Mouse (Mus musculus) limb, embryonic 12.5 days (tissue): ENCODE measurements around the gene Il17d. TPM values are rescaled to one million over a fixed set of nuclear protein-coding genes. Genes with fewer than 3 reads are reported as not detected.

ENCODE experiments used
- ATAC-seq: fragments of 200-750 bp; cut with Nextera tagmentation; 2 replicates; pipeline ENCODE4 v1.8.0; 2017; ENCODE audit warnings: low read depth, moderate TSS enrichment; ENCODE audit not compliant: insufficient number of reproducible peaks, insufficient read depth, low FRiP score, low TSS enrichment
- H3K27ac ChIP-seq: fragments of 300-500 bp; sonication (generic); 2 replicates; pipeline ENCODE4 v1.5.1; 2016; ENCODE audit warnings: mild to moderate bottlenecking, moderate library complexity
- H3K27me3 ChIP-seq: fragments of 300-500 bp; sonication (generic); 2 replicates; pipeline ENCODE4 v1.6.1; 2016; ENCODE audit warnings: mild to moderate bottlenecking, moderate library complexity
- H3K36me3 ChIP-seq: fragments of 300-500 bp; sonication (generic); 2 replicates; pipeline ENCODE4 v1.6.1; 2016; ENCODE audit warnings: mild to moderate bottlenecking, moderate library complexity
- H3K4me1 ChIP-seq: fragments of 300-500 bp; sonication (generic); replicated peaks from 2 replicates; pipeline ENCODE4 v1.6.1; 2016
- H3K4me2 ChIP-seq: fragments of 300-500 bp; sonication (generic); 2 replicates; pipeline ENCODE4 v1.6.1; 2016; ENCODE audit warnings: mild to moderate bottlenecking, moderate library complexity
- H3K4me3 ChIP-seq: fragments of 300-500 bp; sonication (generic); replicated peaks from 2 replicates; pipeline ENCODE4 v1.5.1; 2016; ENCODE audit warnings: mild to moderate bottlenecking
- H3K9ac ChIP-seq: fragments of 300-500 bp; sonication (generic); replicated peaks from 2 replicates; pipeline ENCODE4 v1.6.1; 2016; ENCODE audit warnings: mild to moderate bottlenecking, moderate library complexity
- H3K9me3 ChIP-seq: fragments of 300-500 bp; sonication (generic); 2 replicates; pipeline ENCODE4 v1.6.1; 2016; ENCODE audit warnings: mild to moderate bottlenecking, moderate library complexity
- WGBS: fragments of 180-500 bp; shearing (Covaris S2); methylation state at CpG from one replicate; pipeline ENCODE4 v1.1.7; 2016; 5-methylcytosine and 5-hydroxymethylcytosine counted together
- polyA plus RNA-seq: library from polyadenylated mRNA; unstranded; fragments of >200 nt; fragmentation: Nextera tagmentation; extraction: Ambion mirVana; gene quantifications from 2 replicates; pipeline ENCODE4 v1.2.1, GENCODE M21; 2016

The Il17d gene
- polyA plus RNA-seq, 1 experiment from 2014 or later, result 3.5 TPM

- ATAC-seq, result no peak
- Histone ChIP-seq H3K4me1 (peaks cover 24% of the 10 kb centered on the region), H3K27ac (no peak overlapping the region), H3K27me3 (peaks cover 44% of the 10 kb centered on the region), H3K9ac (no peak overlapping the region), H3K36me3 (no peaks in the 10 kb centered on the region), H3K4me2 (no peak overlapping the region), H3K9me3 (no peaks in the 10 kb centered on the region), H3K4me3 (no peak overlapping the region)
- 81% methylated on average over 6 of the region's 6 CpGs for WGBS
Observed at GRCm38 (mm10) chr14:57535646-57536045, 11.1 kb downstream of the Il17d start.

GRCm38 (mm10) chr14:57536820-57537219 lies 12.2 kb downstream of the Il17d start:
- H3K4me3 ChIP-seq, result no peak overlapping the region
- WGBS, result 46% methylated on average over 9 of the region's 9 CpGs
- no peak for ATAC-seq
- no peaks in the 10 kb centered on the region for H3K9me3 ChIP-seq
- 0 out of 2 replicates have a peak overlapping the region, but pooled peaks have one; percentile 23 for H3K27ac ChIP-seq
- H3K9ac ChIP-seq, result 0 out of 2 replicates have a peak overlapping the region, but pooled peaks have one; percentile 12
- H3K4me1 ChIP-seq, result peaks cover 24% of the 10 kb centered on the region
- H3K27me3 ChIP-seq, result peaks cover 44% of the 10 kb centered on the region
- H3K36me3 ChIP-seq, result no peaks in the 10 kb centered on the region
- H3K4me2 ChIP-seq, result no peak overlapping the region

- 24% methylated on average over 16 of the region's 16 CpGs for WGBS
- no peak overlapping the region for H3K9ac ChIP-seq
- ATAC-seq, result no peak
- H3K4me1 ChIP-seq, result peaks cover 24% of the 10 kb centered on the region
- H3K27me3 ChIP-seq, result peaks cover 44% of the 10 kb centered on the region
- H3K4me2 ChIP-seq, result no peak overlapping the region
- peaks cover 6% of the 10 kb centered on the region; the same call in 1 of the 2 replicates for H3K9me3 ChIP-seq
- H3K4me3 ChIP-seq, result no peak overlapping the region
- H3K36me3 ChIP-seq, result 0 out of 2 replicates have a peak, but pooled peaks cover 3% of the 10 kb centered on the region
- H3K27ac ChIP-seq, result peak overlapping the region; percentile 23; the same call in 1 of the 2 replicates
Observed at GRCm38 (mm10) chr14:57537261-57538015, 12.9 kb downstream of the Il17d start.

- no peak overlapping the region for H3K9ac ChIP-seq
- 0 out of 2 replicates have a peak, but pooled peaks cover 3% of the 10 kb centered on the region for H3K36me3 ChIP-seq
- H3K4me3 ChIP-seq, result no peak overlapping the region
- 85% methylated on average over 11 of the region's 11 CpGs for WGBS
- peaks cover 6% of the 10 kb centered on the region; the same call in 1 of the 2 replicates for H3K9me3 ChIP-seq
- no peak for ATAC-seq
- no peak overlapping the region for H3K27ac ChIP-seq
- peaks cover 21% of the 10 kb centered on the region for H3K27me3 ChIP-seq
- peaks cover 9% of the 10 kb centered on the region for H3K4me1 ChIP-seq
- H3K4me2 ChIP-seq, result no peak overlapping the region
Observed at GRCm38 (mm10) chr14:57540683-57541082, 16.1 kb downstream of the Il17d start.

- no peak overlapping the region for H3K9ac ChIP-seq
- 0 out of 2 replicates have a peak, but pooled peaks cover 3% of the 10 kb centered on the region for H3K36me3 ChIP-seq
- H3K4me2 ChIP-seq, result peak overlapping the region; percentile 24; the same call in 1 of the 2 replicates
- H3K4me3 ChIP-seq, result no peak overlapping the region
- peaks cover 12% of the 10 kb centered on the region; the same call in 1 of the 2 replicates for H3K27me3 ChIP-seq
- no peak overlapping the region for H3K27ac ChIP-seq
- WGBS, result 62% methylated on average over 34 of the region's 34 CpGs
- no peak for ATAC-seq
- peaks cover 17% of the 10 kb centered on the region for H3K4me1 ChIP-seq
- H3K9me3 ChIP-seq, result peaks cover 6% of the 10 kb centered on the region; the same call in 1 of the 2 replicates
Observed at GRCm38 (mm10) chr14:57542231-57542630, 17.7 kb downstream of the Il17d start.

- no peak overlapping the region for H3K4me3 ChIP-seq
- no peak for ATAC-seq
- H3K27me3 ChIP-seq, result peaks cover 2% of the 10 kb centered on the region; the same call in 1 of the 2 replicates
- H3K4me2 ChIP-seq, result no peak overlapping the region
- H3K27ac ChIP-seq, result no peak overlapping the region
- peaks cover 15% of the 10 kb centered on the region for H3K4me1 ChIP-seq
- 92% methylated on average over 13 of the region's 13 CpGs for WGBS
- peaks cover 6% of the 10 kb centered on the region; the same call in 1 of the 2 replicates for H3K9me3 ChIP-seq
- H3K9ac ChIP-seq, result no peak overlapping the region
- 0 out of 2 replicates have a peak, but pooled peaks cover 3% of the 10 kb centered on the region for H3K36me3 ChIP-seq
Observed at GRCm38 (mm10) chr14:57543420-57544039, 19.0 kb downstream of the Il17d start.

- H3K4me3 ChIP-seq, result no peak overlapping the region
- H3K36me3 ChIP-seq, result peaks cover 22% of the 10 kb centered on the region
- no peaks in the 10 kb centered on the region; the same call in 1 of the 2 replicates for H3K27me3 ChIP-seq
- no peak overlapping the region for H3K27ac ChIP-seq
- no peak overlapping the region for H3K4me2 ChIP-seq
- 81% methylated on average over 17 of the region's 17 CpGs for WGBS
- H3K9ac ChIP-seq, result no peak overlapping the region
- peaks cover 6% of the 10 kb centered on the region; the same call in 1 of the 2 replicates for H3K9me3 ChIP-seq
- peaks cover 15% of the 10 kb centered on the region for H3K4me1 ChIP-seq
- ATAC-seq, result no peak
Observed at GRCm38 (mm10) chr14:57545526-57545925, 20.9 kb downstream of the Il17d start.

GRCm38 (mm10) chr14:57546131-57546530 lies 21.6 kb downstream of the Il17d start:
- Histone ChIP-seq H3K9me3 (peaks cover 6% of the 10 kb centered on the region; the same call in 1 of the 2 replicates), H3K27me3 (no peaks in the 10 kb centered on the region; the same call in 1 of the 2 replicates), H3K9ac (no peak overlapping the region), H3K4me1 (peaks cover 15% of the 10 kb centered on the region), H3K4me2 (no peak overlapping the region), H3K4me3 (no peak overlapping the region), H3K27ac (peak overlapping the region; percentile 70), H3K36me3 (peaks cover 22% of the 10 kb centered on the region)
- WGBS, result 83% methylated on average over 8 of the region's 8 CpGs
- ATAC-seq, result no peak

GRCm38 (mm10) chr14:57546557-57547021 lies 22.0 kb downstream of the Il17d start:
- Histone ChIP-seq H3K4me1 (peaks cover 15% of the 10 kb centered on the region), H3K4me3 (no peak overlapping the region), H3K27me3 (no peaks in the 10 kb centered on the region; the same call in 1 of the 2 replicates), H3K9me3 (peaks cover 6% of the 10 kb centered on the region; the same call in 1 of the 2 replicates), H3K36me3 (peaks cover 22% of the 10 kb centered on the region), H3K4me2 (peak overlapping the region; percentile 29), H3K27ac (peak overlapping the region; percentile 70), H3K9ac (no peak overlapping the region)
- WGBS, result 11% methylated on average over 13 of the region's 13 CpGs
- ATAC-seq, result peak; percentile 83

- Histone ChIP-seq H3K27me3 (no peaks in the 10 kb centered on the region; the same call in 1 of the 2 replicates), H3K36me3 (peaks cover 22% of the 10 kb centered on the region), H3K27ac (peak overlapping the region; percentile 70), H3K9me3 (peaks cover 4% of the 10 kb centered on the region; the same call in 1 of the 2 replicates), H3K4me3 (no peak overlapping the region), H3K4me2 (peak overlapping the region; percentile 29), H3K4me1 (peaks cover 15% of the 10 kb centered on the region), H3K9ac (no peak overlapping the region)
- peak; percentile 34; the same call in 1 of the 2 replicates for ATAC-seq
- WGBS, result 59% methylated on average over 5 of the region's 5 CpGs
Observed at GRCm38 (mm10) chr14:57547062-57547461, 22.5 kb downstream of the Il17d start.

GRCm38 (mm10) chr14:57552945-57553344 lies 28.4 kb downstream of the Il17d start:
- H3K27ac ChIP-seq, result no peak overlapping the region
- no peak overlapping the region for H3K4me2 ChIP-seq
- H3K4me3 ChIP-seq, result no peak overlapping the region
- peaks cover 29% of the 10 kb centered on the region for H3K36me3 ChIP-seq
- H3K4me1 ChIP-seq, result no peaks in the 10 kb centered on the region
- no peak overlapping the region for H3K9ac ChIP-seq
- no peaks in the 10 kb centered on the region for H3K9me3 ChIP-seq
- no peak for ATAC-seq
- no peaks in the 10 kb centered on the region for H3K27me3 ChIP-seq
